Mouse (Mus musculus) heart, postnatal 4 days (tissue): ENCODE results near the gene Cdkl5. TPM values are rescaled to one million over a fixed set of nuclear protein-coding genes. Genes with fewer than 3 reads are reported as not detected.
"Not testable (repeated sequence)": the region's sequence is repeated elsewhere in the genome, so short reads cannot be mapped to it uniquely, and the experiment has no call there.

ENCODE experiments used
- DNase-seq: peaks from one replicate; pipeline ENCODE4 v3.0.0; 2021
- total RNA-seq, 2 experiments: library from RNA; stranded (reverse); gene quantifications; 2 replicates each; pipeline ENCODE4 v1.2.3; 2021

Gene Cdkl5
- total RNA-seq, 2 experiments from 2014 or later = 8.1 to 8.5 TPM

- no peak for DNase-seq
Observed at GRCm38 (mm10) chrX:160906952-160907351, 87.6 kb downstream of the Cdkl5 start, which contains the start of gene Gja6. Gene Gja6 (minus strand): TSS chrX:160907052.

- no peak for DNase-seq
Observed at GRCm38 (mm10) chrX:160906477-160906876, 88.0 kb downstream of the Cdkl5 start.

- no peak for DNase-seq
Observed at GRCm38 (mm10) chrX:160905913-160906312, 88.6 kb downstream of the Cdkl5 start.

GRCm38 (mm10) chrX:160905041-160905678 is 89.3 kb downstream of the Cdkl5 start:
- DNase-seq = no peak

- no peak for DNase-seq
Observed at GRCm38 (mm10) chrX:160901118-160901517, 93.4 kb downstream of the Cdkl5 start.

GRCm38 (mm10) chrX:160892077-160892476 is 102.4 kb downstream of the Cdkl5 start:
- no peak for DNase-seq

- DNase-seq = no peak
Observed at GRCm38 (mm10) chrX:160886301-160886700, 108.2 kb downstream of the Cdkl5 start.

GRCm38 (mm10) chrX:160866576-160866975 is 127.9 kb downstream of the Cdkl5 start:
- DNase-seq = no peak

- no peak for DNase-seq
Observed at GRCm38 (mm10) chrX:160865022-160865421, 129.5 kb downstream of the Cdkl5 start.

GRCm38 (mm10) chrX:160863689-160864383 is 130.7 kb downstream of the Cdkl5 start:
- DNase-seq = no peak

- no peak for DNase-seq
Observed at GRCm38 (mm10) chrX:160808226-160808625, 186.3 kb downstream of the Cdkl5 start.

GRCm38 (mm10) chrX:160804409-160805150 is 189.9 kb downstream of the Cdkl5 start:
- DNase-seq = no peak

- DNase-seq = no peak
Observed at GRCm38 (mm10) chrX:160794920-160795319, 199.6 kb downstream of the Cdkl5 start.

- no peak for DNase-seq
Observed at GRCm38 (mm10) chrX:160782276-160782675, 212.2 kb downstream of the Cdkl5 start.

GRCm38 (mm10) chrX:160773033-160773432 is 221.5 kb downstream of the Cdkl5 start:
- DNase-seq = no peak

GRCm38 (mm10) chrX:160769622-160770021 is 224.9 kb downstream of the Cdkl5 start:
- not testable (repeated sequence) for DNase-seq

GRCm38 (mm10) chrX:160767713-160768112 is 226.8 kb downstream of the Cdkl5 start, which contains the start of gene Rs1:
Gene Rs1 (plus strand): TSS chrX:160768013.
- no peak for DNase-seq

GRCm38 (mm10) chrX:160766233-160766616 is 228.3 kb downstream of the Cdkl5 start:
- DNase-seq = no peak

GRCm38 (mm10) chrX:160765389-160766232 is 228.9 kb downstream of the Cdkl5 start:
- DNase-seq = peak; percentile 95

GRCm38 (mm10) chrX:160750808-160751207 is 243.7 kb downstream of the Cdkl5 start:
- no peak for DNase-seq

GRCm38 (mm10) chrX:160748653-160749052 is 245.9 kb downstream of the Cdkl5 start:
- no peak for DNase-seq

- DNase-seq = no peak
Observed at GRCm38 (mm10) chrX:160745399-160745798, 249.1 kb downstream of the Cdkl5 start.
